Mouse (Mus musculus): ENCODE data around the gene Diaph3. TPM values are rescaled to one million over a fixed set of nuclear protein-coding genes. Genes with fewer than 3 reads are reported as not detected.
"Not testable (repeated sequence)": the region's sequence is repeated elsewhere in the genome, so short reads cannot be mapped to it uniquely, and the experiment has no call there.

Gene Diaph3
- total and polyA plus RNA-seq, 2 experiments from 2014 or later, result 3.7 to 4.1 TPM

DNA sequence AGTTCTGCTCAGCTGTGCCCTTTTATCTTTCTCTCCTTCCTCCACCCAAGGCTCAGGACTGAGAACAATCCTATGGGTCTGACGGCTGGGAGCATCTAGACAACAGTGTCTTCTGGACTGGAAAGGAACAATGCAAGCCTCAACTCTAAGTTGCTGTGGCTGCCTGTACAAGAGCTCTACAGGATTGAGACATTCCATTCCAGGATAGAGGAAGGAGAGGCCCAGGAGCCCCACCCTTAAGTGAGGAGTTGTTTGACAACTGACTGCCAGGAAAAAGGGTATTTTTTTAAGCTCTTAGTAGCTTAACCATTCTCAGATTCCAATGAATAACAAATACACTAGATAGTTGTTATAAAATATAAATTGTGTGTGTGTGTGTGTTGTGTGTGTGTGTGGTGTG is 53.0 kb downstream of the Diaph3 start:
- no peaks in the 10 kb centered on the region for H3K27me3 ChIP-seq (ENCODE audit: insufficient read depth, low read length)
- no peak overlapping the region for H3K4me2 ChIP-seq (ENCODE audit: low read depth)
- DNase-seq (no peak), ATAC-seq (no peak)
- no peak for TF ChIP-seq CTCF (IDR thresholded peaks at IDR 0.05; ENCODE audit: low read depth)
- H3K27ac ChIP-seq (ENCODE audit: low read depth, low read length), result no peak overlapping the region
- no peaks in the 10 kb centered on the region for H3K36me3 ChIP-seq (ENCODE audit: insufficient read depth)
- no peaks in the 10 kb centered on the region for H3K4me1 ChIP-seq (ENCODE audit: insufficient read depth)
- WGBS, result 87% methylated on average over 1 of the region's 1 CpGs
- no peak overlapping the region for H3K4me3 ChIP-seq (ENCODE audit: low read depth, low read length)
- no peaks in the 10 kb centered on the region for H3K9me3 ChIP-seq (ENCODE audit: low read length)
- H3K9ac ChIP-seq, result no peak overlapping the region

- ATAC-seq; DNase-seq; H3K27ac ChIP-seq (ENCODE audit: low read depth, low read length); H3K4me2 ChIP-seq (ENCODE audit: low read depth); H3K36me3 ChIP-seq (ENCODE audit: insufficient read depth); H3K4me1 ChIP-seq (ENCODE audit: insufficient read depth); H3K4me3 ChIP-seq (ENCODE audit: low read depth, low read length); H3K9ac ChIP-seq; H3K27me3 ChIP-seq (ENCODE audit: insufficient read depth, low read length); H3K9me3 ChIP-seq (ENCODE audit: low read length): not testable (repeated sequence)
- 87% methylated on average over 8 of the region's 8 CpGs for WGBS
These were observed 56.1 kb downstream of the Diaph3 start for GRCm38 (mm10) chr14:87084906-87085305.

DNA sequence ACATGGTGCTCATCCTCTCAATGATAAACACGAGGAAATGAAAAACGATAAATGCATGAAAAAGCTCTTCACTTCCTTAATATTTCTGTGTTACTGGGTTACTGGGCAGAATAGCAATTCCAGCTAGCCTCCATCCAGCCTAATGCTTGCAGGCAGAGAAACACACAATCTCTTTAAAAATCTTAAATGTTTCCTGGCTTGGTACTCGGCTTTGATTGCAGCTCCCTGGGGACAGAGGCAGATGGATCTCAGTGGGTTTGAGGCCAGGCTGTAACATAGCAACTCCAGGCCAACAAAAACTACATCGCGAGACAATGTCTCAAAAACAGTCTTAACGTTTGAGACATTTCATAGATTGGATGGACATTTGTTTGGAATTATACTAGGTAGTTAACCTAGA is 57.1 kb downstream of the Diaph3 start:
- Histone ChIP-seq H3K9me3 (ENCODE audit: low read length) (no peaks in the 10 kb centered on the region), H3K27me3 (ENCODE audit: insufficient read depth, low read length) (no peaks in the 10 kb centered on the region), H3K4me2 (ENCODE audit: low read depth) (no peak overlapping the region), H3K4me3 (ENCODE audit: low read depth, low read length) (no peak overlapping the region), H3K27ac (ENCODE audit: low read depth, low read length) (no peak overlapping the region), H3K4me1 (ENCODE audit: insufficient read depth) (no peaks in the 10 kb centered on the region), H3K9ac (no peak overlapping the region), H3K36me3 (ENCODE audit: insufficient read depth) (no peaks in the 10 kb centered on the region)
- 74% methylated on average over 6 of the region's 6 CpGs for WGBS
- DNase-seq (no peak), ATAC-seq (no peak)
- no peak for TF ChIP-seq CTCF (IDR thresholded peaks at IDR 0.05; ENCODE audit: low read depth)

- ATAC-seq (no peak), DNase-seq (no peak)
- Histone ChIP-seq H3K36me3 (ENCODE audit: insufficient read depth) (no peaks in the 10 kb centered on the region), H3K9me3 (ENCODE audit: low read length) (no peaks in the 10 kb centered on the region), H3K27me3 (ENCODE audit: insufficient read depth, low read length) (no peaks in the 10 kb centered on the region), H3K4me3 (ENCODE audit: low read depth, low read length) (no peak overlapping the region), H3K4me1 (ENCODE audit: insufficient read depth) (no peaks in the 10 kb centered on the region), H3K9ac (no peak overlapping the region), H3K27ac (ENCODE audit: low read depth, low read length) (no peak overlapping the region), H3K4me2 (ENCODE audit: low read depth) (no peak overlapping the region)
- TF ChIP-seq CTCF (IDR thresholded peaks at IDR 0.05; ENCODE audit: low read depth), result no peak
- WGBS, result 93% methylated on average over 2 of the region's 2 CpGs
These were observed 61.3 kb downstream of the Diaph3 start for GRCm38 (mm10) chr14:87079725-87080124.

DNA sequence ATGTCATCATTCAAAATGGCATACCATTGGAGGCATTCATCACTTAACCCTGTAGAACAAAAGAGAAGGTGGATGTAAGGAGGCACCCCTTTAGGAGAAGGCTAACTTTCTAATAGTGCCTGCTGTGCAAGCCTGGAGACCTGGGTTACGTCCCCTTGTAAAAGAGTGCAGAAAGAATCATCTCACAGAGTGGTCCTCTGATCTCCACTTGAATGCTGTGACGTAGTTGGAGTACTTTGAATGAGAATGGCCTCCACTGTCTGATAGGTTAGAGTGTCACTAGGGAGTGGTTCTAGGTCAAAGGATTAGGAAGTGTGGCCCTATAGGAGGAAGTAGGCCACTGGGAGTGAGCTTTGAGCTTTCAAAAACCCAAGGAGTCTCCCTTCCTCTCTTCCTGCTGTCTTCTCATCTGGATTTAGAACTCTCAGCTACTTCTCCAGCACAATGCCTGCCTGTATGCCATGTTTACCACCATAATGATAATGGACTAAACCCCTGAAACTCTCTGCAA is 66.0 kb downstream of the Diaph3 start:
- no peak for DNase-seq
- Histone ChIP-seq H3K4me3 (ENCODE audit: low read depth, low read length) (no peak overlapping the region), H3K9ac (no peak overlapping the region), H3K4me2 (ENCODE audit: low read depth) (no peak overlapping the region), H3K36me3 (ENCODE audit: insufficient read depth) (no peaks in the 10 kb centered on the region), H3K4me1 (ENCODE audit: insufficient read depth) (no peaks in the 10 kb centered on the region), H3K27me3 (ENCODE audit: insufficient read depth, low read length) (no peaks in the 10 kb centered on the region), H3K27ac (ENCODE audit: low read depth, low read length) (no peak overlapping the region), H3K9me3 (ENCODE audit: low read length) (no peaks in the 10 kb centered on the region)
- no peak for TF ChIP-seq CTCF (IDR thresholded peaks at IDR 0.05; ENCODE audit: low read depth)
- ATAC-seq, result no peak
- WGBS, result 91% methylated on average over 2 of the region's 2 CpGs

GRCm38 (mm10) chr14:87064281-87064680 is 76.8 kb downstream of the Diaph3 start:
- ATAC-seq, result no peak
- Histone ChIP-seq H3K9ac (no peak overlapping the region), H3K4me3 (ENCODE audit: low read depth, low read length) (no peak overlapping the region), H3K27me3 (ENCODE audit: insufficient read depth, low read length) (no peaks in the 10 kb centered on the region), H3K36me3 (ENCODE audit: insufficient read depth) (no peaks in the 10 kb centered on the region), H3K9me3 (ENCODE audit: low read length) (no peaks in the 10 kb centered on the region), H3K4me1 (ENCODE audit: insufficient read depth) (no peaks in the 10 kb centered on the region), H3K4me2 (ENCODE audit: low read depth) (no peak overlapping the region), H3K27ac (ENCODE audit: low read depth, low read length) (no peak overlapping the region)
- 82% methylated on average over 4 of the region's 4 CpGs for WGBS
- TF ChIP-seq CTCF (IDR thresholded peaks at IDR 0.05; ENCODE audit: low read depth), result no peak
- no peak for DNase-seq

DNA sequence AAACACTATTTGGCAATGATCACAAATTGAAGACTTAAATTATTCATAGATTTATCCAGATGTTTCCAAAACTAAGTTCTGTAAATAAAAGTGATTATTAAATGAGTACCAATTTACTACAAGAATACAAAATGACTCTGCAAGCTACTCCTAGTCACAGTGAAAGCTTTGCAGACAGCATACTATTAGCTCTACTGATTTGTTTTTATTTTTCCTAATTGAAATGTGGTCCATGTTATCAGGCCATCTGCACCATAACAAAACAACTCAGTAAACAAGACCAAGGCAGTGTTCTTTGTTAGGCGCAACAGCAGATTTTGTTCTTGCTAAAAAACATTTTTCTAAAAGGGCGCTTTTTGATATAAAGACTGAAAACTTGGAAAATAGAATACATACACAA is 84.9 kb downstream of the Diaph3 start:
- no peaks in the 10 kb centered on the region for H3K36me3 ChIP-seq (ENCODE audit: insufficient read depth)
- ATAC-seq (no peak), DNase-seq (no peak)
- 78% methylated on average over 2 of the region's 2 CpGs for WGBS
- H3K27ac ChIP-seq (ENCODE audit: low read depth, low read length), result no peak overlapping the region
- H3K4me2 ChIP-seq (ENCODE audit: low read depth), result no peak overlapping the region
- no peak overlapping the region for H3K9ac ChIP-seq
- no peak for TF ChIP-seq CTCF (IDR thresholded peaks at IDR 0.05; ENCODE audit: low read depth)
- H3K4me1 ChIP-seq (ENCODE audit: insufficient read depth), result no peaks in the 10 kb centered on the region
- H3K9me3 ChIP-seq (ENCODE audit: low read length), result no peaks in the 10 kb centered on the region
- no peak overlapping the region for H3K4me3 ChIP-seq (ENCODE audit: low read depth, low read length)
- no peaks in the 10 kb centered on the region for H3K27me3 ChIP-seq (ENCODE audit: insufficient read depth, low read length)

- DNase-seq (no peak), ATAC-seq (no peak)
- WGBS, result 88% methylated on average over 5 of the region's 5 CpGs
- no peak overlapping the region for H3K9ac ChIP-seq
- no peaks in the 10 kb centered on the region for H3K36me3 ChIP-seq (ENCODE audit: insufficient read depth)
- H3K27ac ChIP-seq (ENCODE audit: low read depth, low read length), result no peak overlapping the region
- H3K4me2 ChIP-seq (ENCODE audit: low read depth), result no peak overlapping the region
- TF ChIP-seq CTCF (IDR thresholded peaks at IDR 0.05; ENCODE audit: low read depth), result no peak
- H3K27me3 ChIP-seq (ENCODE audit: insufficient read depth, low read length), result no peaks in the 10 kb centered on the region
- H3K4me1 ChIP-seq (ENCODE audit: insufficient read depth), result no peaks in the 10 kb centered on the region
- no peaks in the 10 kb centered on the region for H3K9me3 ChIP-seq (ENCODE audit: low read length)
- no peak overlapping the region for H3K4me3 ChIP-seq (ENCODE audit: low read depth, low read length)
These were observed 89.8 kb downstream of the Diaph3 start for GRCm38 (mm10) chr14:87051187-87051586.

Data from forebrain, postnatal 0 days (tissue).